Mouse (Mus musculus): Measurements from ENCODE around the gene Oosp1. TPM values are rescaled to one million over a fixed set of nuclear protein-coding genes. Genes with fewer than 3 reads are reported as not detected.

Oosp1 gene
- total and polyA plus RNA-seq, 2 experiments from 2014 or later: not detected

- Histone ChIP-seq H3K36me3 (replicated peaks; ENCODE audit: control insufficient read depth, insufficient read depth, low read length) (no peaks in the 10 kb centered on the region), H3K4me3 (ENCODE audit: low read depth, low read length) (no peak overlapping the region), H3K9me3 (replicated peaks; ENCODE audit: control insufficient read depth, low read length) (no peaks in the 10 kb centered on the region), H3K27me3 (ENCODE audit: control insufficient read depth, insufficient read depth, low read length) (no peaks in the 10 kb centered on the region), H3K27ac (ENCODE audit: low read depth) (no peak overlapping the region), H3K4me2 (ENCODE audit: low read depth, low read length) (no peak overlapping the region), H3K9ac (replicated peaks; ENCODE audit: low read depth, low read length) (no peak overlapping the region), H3K4me1 (ENCODE audit: control insufficient read depth, insufficient read depth) (no peaks in the 10 kb centered on the region)
- DNase-seq (ENCODE audit: low spot score): no peak
- WGBS: 50% methylated on average over 4 of the region's 4 CpGs
- TF ChIP-seq CTCF (IDR thresholded peaks at IDR 0.05; ENCODE audit: low read depth) (no peak), EP300 (IDR thresholded peaks at IDR 0.05; ENCODE audit: low read depth) (no peak)
- no peak for ATAC-seq (ENCODE audit: insufficient read depth, low read depth)
These were observed 51.9 kb downstream of the Oosp1 start for GRCm38 (mm10) chr19:11639038-11639437.

GRCm38 (mm10) chr19:11635572-11635971 is 55.4 kb downstream of the Oosp1 start:
- TF ChIP-seq CTCF (IDR thresholded peaks at IDR 0.05; ENCODE audit: low read depth) (no peak), EP300 (IDR thresholded peaks at IDR 0.05; ENCODE audit: low read depth) (no peak)
- Histone ChIP-seq H3K4me3 (ENCODE audit: low read depth, low read length) (no peak overlapping the region), H3K4me2 (ENCODE audit: low read depth, low read length) (no peak overlapping the region), H3K9ac (replicated peaks; ENCODE audit: low read depth, low read length) (no peak overlapping the region), H3K36me3 (replicated peaks; ENCODE audit: control insufficient read depth, insufficient read depth, low read length) (no peaks in the 10 kb centered on the region), H3K27ac (ENCODE audit: low read depth) (no peak overlapping the region), H3K4me1 (ENCODE audit: control insufficient read depth, insufficient read depth) (no peaks in the 10 kb centered on the region), H3K9me3 (replicated peaks; ENCODE audit: control insufficient read depth, low read length) (no peaks in the 10 kb centered on the region), H3K27me3 (ENCODE audit: control insufficient read depth, insufficient read depth, low read length) (no peaks in the 10 kb centered on the region)
- ATAC-seq (ENCODE audit: insufficient read depth, low read depth) (no peak), DNase-seq (ENCODE audit: low spot score) (no peak)
- 37% methylated on average over 5 of the region's 5 CpGs for WGBS

- no peaks in the 10 kb centered on the region for H3K9me3 ChIP-seq (replicated peaks; ENCODE audit: control insufficient read depth, low read length)
- TF ChIP-seq EP300 (IDR thresholded peaks at IDR 0.05; ENCODE audit: low read depth) (no peak), CTCF (IDR thresholded peaks at IDR 0.05; ENCODE audit: low read depth) (no peak)
- H3K36me3 ChIP-seq (replicated peaks; ENCODE audit: control insufficient read depth, insufficient read depth, low read length): no peaks in the 10 kb centered on the region
- H3K4me3 ChIP-seq (ENCODE audit: low read depth, low read length): no peak overlapping the region
- H3K27me3 ChIP-seq (ENCODE audit: control insufficient read depth, insufficient read depth, low read length): no peaks in the 10 kb centered on the region
- H3K4me1 ChIP-seq (ENCODE audit: control insufficient read depth, insufficient read depth): no peaks in the 10 kb centered on the region
- H3K27ac ChIP-seq (ENCODE audit: low read depth): no peak overlapping the region
- ATAC-seq (ENCODE audit: insufficient read depth, low read depth): no peak
- WGBS: 60% methylated on average over 2 of the region's 2 CpGs
- no peak overlapping the region for H3K4me2 ChIP-seq (ENCODE audit: low read depth, low read length)
- no peak overlapping the region for H3K9ac ChIP-seq (replicated peaks; ENCODE audit: low read depth, low read length)
- DNase-seq (ENCODE audit: low spot score): no peak
These were observed 56.6 kb downstream of the Oosp1 start for GRCm38 (mm10) chr19:11634330-11634729.

- WGBS: 83% methylated on average over 1 of the region's 1 CpGs
- no peak for ATAC-seq (ENCODE audit: insufficient read depth, low read depth)
- H3K9ac ChIP-seq (replicated peaks; ENCODE audit: low read depth, low read length): no peak overlapping the region
These were observed 57.2 kb downstream of the Oosp1 start for GRCm38 (mm10) chr19:11633732-11634131.

GRCm38 (mm10) chr19:11625231-11625630 is 65.7 kb downstream of the Oosp1 start:
- no peaks in the 10 kb centered on the region for H3K4me1 ChIP-seq (ENCODE audit: control insufficient read depth, insufficient read depth)
- no peak for DNase-seq (ENCODE audit: low spot score)
- H3K36me3 ChIP-seq (replicated peaks; ENCODE audit: control insufficient read depth, insufficient read depth, low read length): no peaks in the 10 kb centered on the region
- no peak for ATAC-seq (ENCODE audit: insufficient read depth, low read depth)
- H3K4me2 ChIP-seq (ENCODE audit: low read depth, low read length): no peak overlapping the region
- H3K4me3 ChIP-seq (ENCODE audit: low read depth, low read length): no peak overlapping the region
- H3K27ac ChIP-seq (ENCODE audit: low read depth): no peak overlapping the region
- no peak for TF ChIP-seq CTCF (IDR thresholded peaks at IDR 0.05; ENCODE audit: low read depth)
- TF ChIP-seq EP300 (IDR thresholded peaks at IDR 0.05; ENCODE audit: low read depth): no peak
- no peaks in the 10 kb centered on the region for H3K27me3 ChIP-seq (ENCODE audit: control insufficient read depth, insufficient read depth, low read length)
- H3K9me3 ChIP-seq (replicated peaks; ENCODE audit: control insufficient read depth, low read length): no peaks in the 10 kb centered on the region
- H3K9ac ChIP-seq (replicated peaks; ENCODE audit: low read depth, low read length): no peak overlapping the region
- WGBS: 67% methylated on average over 5 of the region's 5 CpGs

More at GRCm38 (mm10) chr19:11633732-11634131, 57.2 kb downstream of the Oosp1 start:
- H3K27ac ChIP-seq (ENCODE audit: low read depth): no peak overlapping the region
- no peak overlapping the region for H3K4me2 ChIP-seq (ENCODE audit: low read depth, low read length)
- DNase-seq (ENCODE audit: low spot score): no peak
- no peaks in the 10 kb centered on the region for H3K36me3 ChIP-seq (replicated peaks; ENCODE audit: control insufficient read depth, insufficient read depth, low read length)
- H3K4me3 ChIP-seq (ENCODE audit: low read depth, low read length): no peak overlapping the region
- no peaks in the 10 kb centered on the region for H3K4me1 ChIP-seq (ENCODE audit: control insufficient read depth, insufficient read depth)
- no peaks in the 10 kb centered on the region for H3K9me3 ChIP-seq (replicated peaks; ENCODE audit: control insufficient read depth, low read length)
- no peak for TF ChIP-seq CTCF (IDR thresholded peaks at IDR 0.05; ENCODE audit: low read depth)
- H3K27me3 ChIP-seq (ENCODE audit: control insufficient read depth, insufficient read depth, low read length): no peaks in the 10 kb centered on the region

GRCm38 (mm10) chr19:11624800-11625199 is 66.2 kb downstream of the Oosp1 start:
- Histone ChIP-seq H3K27me3 (ENCODE audit: control insufficient read depth, insufficient read depth, low read length) (no peaks in the 10 kb centered on the region), H3K4me3 (ENCODE audit: low read depth, low read length) (no peak overlapping the region), H3K27ac (ENCODE audit: low read depth) (no peak overlapping the region), H3K9me3 (replicated peaks; ENCODE audit: control insufficient read depth, low read length) (no peaks in the 10 kb centered on the region), H3K4me2 (ENCODE audit: low read depth, low read length) (no peak overlapping the region), H3K4me1 (ENCODE audit: control insufficient read depth, insufficient read depth) (no peaks in the 10 kb centered on the region), H3K36me3 (replicated peaks; ENCODE audit: control insufficient read depth, insufficient read depth, low read length) (no peaks in the 10 kb centered on the region), H3K9ac (replicated peaks; ENCODE audit: low read depth, low read length) (no peak overlapping the region)
- TF ChIP-seq EP300 (IDR thresholded peaks at IDR 0.05; ENCODE audit: low read depth) (no peak), CTCF (IDR thresholded peaks at IDR 0.05; ENCODE audit: low read depth) (no peak)
- ATAC-seq (ENCODE audit: insufficient read depth, low read depth) (no peak), DNase-seq (ENCODE audit: low spot score) (no peak)
